Mouse (Mus musculus) lung, postnatal 14 days (tissue): ENCODE measurements at regions not wholly inside any gene's neighbourhood (a gene's known extent, or its start where the extent isn't known, plus 50 kb on each side); places are given as distances from the start of the nearest gene placed in this dataset.
"Not testable (repeated sequence)": the region's sequence is repeated elsewhere in the genome, so short reads cannot be mapped to it uniquely, and the experiment has no call there.

Source experiments
- DNase-seq: peaks from one replicate; pipeline ENCODE4 v3.0.0; 2021

GRCm38 (mm10) chr1:189156906-189157305 is 149.3 kb upstream of the Kctd3 start:
- no peak for DNase-seq

GRCm38 (mm10) chr1:189154376-189154775 is 146.7 kb upstream of the Kctd3 start:
- no peak for DNase-seq

- DNase-seq, result no peak
These were observed 145.5 kb upstream of the Kctd3 start for GRCm38 (mm10) chr1:189153150-189153549.

- no peak for DNase-seq
These were observed 135.4 kb upstream of the Kctd3 start for GRCm38 (mm10) chr1:189142982-189143451.

- DNase-seq, result no peak
These were observed 134.9 kb upstream of the Kctd3 start for GRCm38 (mm10) chr1:189142551-189142950.

GRCm38 (mm10) chr1:189141694-189142093 is 134.1 kb upstream of the Kctd3 start:
- DNase-seq, result no peak

- DNase-seq, result peak; percentile 7
These were observed 129.2 kb upstream of the Kctd3 start for GRCm38 (mm10) chr1:189136731-189137385.

- DNase-seq, result no peak
These were observed 128.2 kb upstream of the Kctd3 start for GRCm38 (mm10) chr1:189135826-189136225.

GRCm38 (mm10) chr1:189128706-189129105 is 121.1 kb upstream of the Kctd3 start:
- DNase-seq, result no peak

- not testable (repeated sequence) for DNase-seq
These were observed 120.6 kb upstream of the Kctd3 start for GRCm38 (mm10) chr1:189128246-189128645.

GRCm38 (mm10) chr1:189127367-189127766 is 119.7 kb upstream of the Kctd3 start:
- no peak for DNase-seq

GRCm38 (mm10) chr1:189119941-189120735 is 112.5 kb upstream of the Kctd3 start:
- no peak for DNase-seq

- DNase-seq, result not testable (repeated sequence)
These were observed 111.4 kb upstream of the Kctd3 start for GRCm38 (mm10) chr1:189119005-189119404.

GRCm38 (mm10) chr1:189118582-189118981 is 110.9 kb upstream of the Kctd3 start:
- peak; percentile 23 for DNase-seq

GRCm38 (mm10) chr1:189115914-189116313 is 108.3 kb upstream of the Kctd3 start:
- no peak for DNase-seq

- DNase-seq, result no peak
These were observed 107.6 kb upstream of the Kctd3 start for GRCm38 (mm10) chr1:189115279-189115678.

- no peak for DNase-seq
These were observed 100.8 kb upstream of the Kctd3 start for GRCm38 (mm10) chr1:189108260-189109035.

GRCm38 (mm10) chr1:189107841-189108240 is 100.2 kb upstream of the Kctd3 start:
- DNase-seq, result peak; percentile 10

- no peak for DNase-seq
These were observed 99.5 kb upstream of the Kctd3 start for GRCm38 (mm10) chr1:189107156-189107555.

- DNase-seq, result no peak
These were observed 97.6 kb upstream of the Kctd3 start for GRCm38 (mm10) chr1:189105276-189105675.

GRCm38 (mm10) chr1:189102781-189103180 is 95.1 kb upstream of the Kctd3 start:
- DNase-seq, result no peak

GRCm38 (mm10) chr1:189099121-189099520 is 91.5 kb upstream of the Kctd3 start:
- DNase-seq, result no peak

- DNase-seq, result no peak
These were observed 85.2 kb upstream of the Kctd3 start for GRCm38 (mm10) chr1:189092819-189093218.
